Comparison of ENCODE assay signal across 14 mouse cellular contexts in the genomic region with DNA sequence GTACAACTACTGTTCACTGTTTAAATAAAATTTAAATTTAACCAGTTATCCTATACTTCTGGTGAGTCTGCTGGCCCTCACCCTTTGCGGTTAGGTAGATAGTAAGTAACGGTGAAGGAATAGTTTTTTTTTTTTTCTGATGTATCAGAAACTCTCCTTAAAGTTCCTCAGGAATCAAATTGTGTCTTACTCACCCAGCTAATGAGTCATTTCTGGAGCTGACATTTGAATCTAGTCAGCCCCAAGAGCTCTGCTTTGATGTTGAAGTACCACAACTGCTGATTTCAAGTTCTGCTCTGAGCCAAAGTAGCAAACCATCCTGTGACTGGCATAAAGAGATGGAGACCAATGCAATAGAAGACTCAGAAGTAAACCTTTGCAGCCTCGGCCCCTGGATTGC. TPM values are rescaled to one million over a fixed set of nuclear protein-coding genes. Genes with fewer than 3 reads are reported as not detected.
"Had no signal": no experiment of that assay in that cellular context is flagged by ENCODE, and none has a peak within 500 bp of the region (broad histone marks: within the 10 kb centered on the region; RNA-seq: fewer than 3 reads in every experiment).

No protein-coding gene starts in this region.

- H3K9ac ChIP-seq: limb, embryonic 13.5 days; liver, embryonic 14.5 days; midbrain, embryonic 12.5 days; neural tube, embryonic 12.5 days had no signal

- H3K4me2 ChIP-seq: limb, embryonic 13.5 days; midbrain, embryonic 12.5 days; neural tube, embryonic 12.5 days had no signal

- DNase-seq: kidney, adult 9 months; kidney, postnatal 4 days; left cerebral cortex, postnatal 4 days; lung, adult 18-20 months; thymus, postnatal 14 days had no signal

- H3K9me3 ChIP-seq: limb, embryonic 13.5 days; midbrain, embryonic 12.5 days; neural tube, embryonic 12.5 days had no signal

- H3K4me1 ChIP-seq: midbrain, embryonic 12.5 days; neural tube, embryonic 12.5 days had no signal

- H3K27ac ChIP-seq: kidney, postnatal 0 days; layer of hippocampus, adult 2 months; limb, embryonic 13.5 days; liver, embryonic 14.5 days; midbrain, embryonic 12.5 days; neural tube, embryonic 12.5 days; stomach, postnatal 0 days had no signal

- H3K36me3 ChIP-seq: limb, embryonic 13.5 days; midbrain, embryonic 12.5 days; neural tube, embryonic 12.5 days had no signal

- H3K4me3 ChIP-seq: layer of hippocampus, adult 2 months; limb, embryonic 13.5 days; midbrain, embryonic 12.5 days; neural tube, embryonic 12.5 days had no signal

- H3K27me3 ChIP-seq: limb, embryonic 13.5 days; neural tube, embryonic 12.5 days had no signal

- ATAC-seq: midbrain, embryonic 16.5 days had no signal

RNA-seq across cellular contexts. Expression of gene Plcl1, which starts 24.9 kb away (rescaled TPM):
- total RNA-seq: megakaryocyte-erythroid progenitor cell, adult 5-6 weeks had no signal
